Mouse (Mus musculus): ENCODE measurements around the gene Calhm3.
"Not testable (repeated sequence)": the region's sequence is repeated elsewhere in the genome, so short reads cannot be mapped to it uniquely, and the experiment has no call there.

Gene Calhm3

DNA sequence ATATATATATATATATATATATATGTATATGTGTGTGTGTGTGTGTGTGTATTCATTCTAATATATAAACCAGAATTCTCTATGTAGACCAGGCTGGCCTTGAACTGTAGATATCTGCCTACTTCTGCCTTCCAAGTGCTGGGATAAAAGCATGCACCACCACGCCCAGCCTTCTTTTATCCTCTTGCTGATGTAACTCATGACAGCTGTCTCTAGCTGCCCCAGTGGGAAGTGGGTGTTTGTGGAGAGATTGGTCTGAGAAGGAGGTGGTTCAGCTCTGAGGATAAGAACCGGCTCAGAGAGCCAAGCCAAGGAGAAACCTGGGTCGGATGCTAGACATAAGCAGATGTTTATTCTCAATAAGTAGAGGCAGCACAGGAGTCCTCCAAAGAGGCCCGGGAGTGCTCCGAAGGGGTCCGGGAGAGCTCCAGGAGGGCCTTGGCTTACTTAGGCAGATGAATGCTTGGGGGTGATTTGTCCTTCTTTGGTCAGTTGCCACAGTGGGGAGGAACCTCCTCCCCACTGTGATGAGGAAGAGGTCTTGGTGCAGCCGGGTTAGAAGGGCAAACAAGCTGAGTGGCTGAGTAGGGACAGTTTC, 10.2 kb upstream of the Calhm3 start:
- peak in 1 of 2 experiments; percentile 11 for DNase-seq

DNA sequence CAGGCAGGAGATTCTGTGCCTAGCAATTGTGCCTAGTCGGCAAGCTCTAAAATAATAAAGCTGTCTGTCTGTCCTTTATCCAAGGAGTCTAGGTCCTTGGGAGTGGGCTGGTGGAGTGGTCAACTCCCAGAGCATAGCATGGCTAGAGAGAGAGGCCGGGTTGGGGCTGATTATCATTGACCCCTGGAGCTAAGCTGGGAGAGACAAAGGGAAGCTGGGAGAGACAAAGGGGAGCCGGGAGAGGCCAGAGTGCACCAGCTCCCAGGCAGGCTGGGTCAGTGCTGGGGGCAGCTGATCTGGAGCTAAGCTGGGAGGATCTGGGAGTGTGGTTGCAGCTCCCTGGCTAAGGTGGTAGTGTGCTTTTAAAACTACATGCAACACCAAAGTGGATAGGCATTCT, 9.2 kb upstream of the Calhm3 start:
- DNase-seq, result no peak

DNA sequence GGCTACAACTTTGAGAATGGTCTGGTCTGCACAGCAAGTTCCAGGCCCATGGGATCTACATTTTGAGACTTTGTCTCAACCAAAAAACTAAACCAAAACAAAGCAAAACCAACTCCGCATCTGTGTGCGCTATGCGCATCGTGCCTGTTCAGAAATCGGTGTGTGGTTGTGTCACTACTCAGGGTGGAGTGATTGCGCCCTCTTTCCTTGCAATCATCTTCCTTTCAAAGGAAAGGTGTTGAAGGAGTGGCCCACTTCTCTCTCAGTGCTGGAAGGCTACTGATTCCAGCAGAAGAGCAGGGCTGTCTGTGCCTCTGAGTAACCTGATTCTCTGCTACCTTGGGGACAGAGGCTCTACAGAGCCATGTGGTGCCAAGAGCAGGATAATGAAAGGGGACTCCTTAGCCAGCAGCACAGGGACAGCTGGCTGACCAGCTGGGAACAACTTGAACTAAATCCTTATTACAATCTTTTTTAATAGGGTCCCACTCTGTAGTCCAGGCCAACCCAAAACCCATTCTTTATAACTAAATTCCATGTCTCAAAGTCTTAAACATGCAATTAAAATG, 5.7 kb upstream of the Calhm3 start:
- peak in 1 of 2 experiments; percentile 42 for DNase-seq

DNA sequence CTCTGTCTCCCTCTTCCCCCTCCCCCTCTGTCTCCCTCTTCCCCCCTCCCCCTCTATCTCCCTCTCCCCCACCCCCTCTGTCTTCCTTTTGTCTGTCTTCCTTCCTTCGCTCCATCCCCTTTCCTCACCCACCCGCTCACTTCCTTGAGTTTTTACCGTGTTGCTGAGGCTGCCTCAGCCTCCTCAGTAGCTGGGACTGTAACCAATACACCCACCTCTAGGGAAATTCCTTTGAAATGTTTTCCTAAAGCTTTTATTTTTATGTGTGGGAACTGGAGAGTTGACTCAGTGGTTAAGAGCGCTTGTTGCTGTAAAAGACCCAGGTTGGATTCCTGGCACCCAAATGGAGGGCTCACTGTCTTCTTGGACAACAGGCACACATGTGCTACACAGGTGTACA, 4.1 kb upstream of the Calhm3 start:
- no peak for DNase-seq

DNA sequence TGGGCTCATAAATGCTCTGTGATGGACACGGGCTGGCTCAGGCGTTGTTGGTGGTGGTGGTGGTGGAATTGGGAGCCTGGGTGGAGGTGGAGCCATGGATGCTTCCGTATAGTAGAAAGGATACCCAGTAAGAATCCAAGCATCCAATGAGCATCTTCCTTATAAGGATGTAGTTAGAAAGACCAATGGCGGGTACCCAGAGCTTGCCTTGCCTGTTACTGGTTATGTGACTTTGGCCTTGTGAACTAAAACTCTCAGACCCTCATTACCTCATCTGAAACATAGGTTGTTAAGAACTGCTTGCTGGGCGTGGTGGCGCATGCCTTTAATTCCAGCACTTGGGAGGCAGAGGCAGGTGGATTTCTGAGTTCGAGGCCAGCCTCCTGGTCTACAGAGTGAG, 3.8 kb downstream of the Calhm3 start:
- DNase-seq, result no peak

DNA sequence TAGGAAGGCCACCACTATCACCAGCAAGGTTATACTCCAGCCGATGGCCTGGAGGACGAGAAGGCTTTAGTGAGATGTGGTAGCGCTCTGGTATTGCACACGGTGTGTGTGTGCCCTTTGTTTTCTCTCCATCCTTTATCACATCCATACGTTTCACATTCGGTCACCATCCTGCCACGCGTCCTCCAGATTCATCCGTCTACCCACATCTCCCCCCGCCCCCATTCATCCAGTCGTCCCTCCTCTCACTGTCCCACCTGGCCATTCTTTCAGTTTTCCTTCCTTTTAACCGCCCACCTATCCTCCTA, 5.5 kb downstream of the Calhm3 start:
- DNase-seq, result no peak

DNA sequence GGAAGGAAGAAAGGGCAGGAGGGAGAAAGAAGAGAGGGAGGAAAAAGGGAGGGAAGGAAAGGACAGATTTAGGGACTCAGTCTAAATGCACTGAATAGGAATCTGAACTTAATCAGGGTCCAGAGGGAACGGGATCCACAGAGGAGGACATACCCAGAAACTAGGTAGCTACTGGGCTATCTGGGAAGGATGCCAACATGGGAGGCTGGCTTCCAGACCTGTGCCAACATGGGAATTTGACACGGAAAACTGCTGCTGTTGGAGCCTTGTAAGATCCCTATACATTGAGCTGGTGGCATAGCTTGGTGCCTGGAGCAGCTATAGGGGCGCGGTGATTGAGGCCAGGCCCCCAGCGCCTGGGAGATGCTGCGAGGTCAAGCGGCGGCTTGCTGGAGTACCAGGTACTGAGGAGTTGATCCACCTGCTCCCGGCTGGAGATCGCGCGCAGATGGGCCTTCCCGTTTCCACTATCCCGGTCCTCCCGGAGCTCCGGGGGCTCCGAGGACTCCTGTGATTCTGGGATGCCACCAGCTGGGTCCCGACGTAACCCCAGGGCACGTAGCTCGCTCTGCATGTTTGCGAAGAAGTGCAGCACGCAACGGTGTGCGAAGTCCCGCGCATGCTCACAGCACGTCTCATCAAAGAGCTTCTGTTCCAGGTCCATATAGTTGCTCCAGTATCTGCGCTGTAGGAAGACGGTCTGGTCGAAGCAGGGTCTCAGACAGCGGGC, 6.1 kb downstream of the Calhm3 start:
- DNase-seq, result peak; percentile 65 to 78

DNA sequence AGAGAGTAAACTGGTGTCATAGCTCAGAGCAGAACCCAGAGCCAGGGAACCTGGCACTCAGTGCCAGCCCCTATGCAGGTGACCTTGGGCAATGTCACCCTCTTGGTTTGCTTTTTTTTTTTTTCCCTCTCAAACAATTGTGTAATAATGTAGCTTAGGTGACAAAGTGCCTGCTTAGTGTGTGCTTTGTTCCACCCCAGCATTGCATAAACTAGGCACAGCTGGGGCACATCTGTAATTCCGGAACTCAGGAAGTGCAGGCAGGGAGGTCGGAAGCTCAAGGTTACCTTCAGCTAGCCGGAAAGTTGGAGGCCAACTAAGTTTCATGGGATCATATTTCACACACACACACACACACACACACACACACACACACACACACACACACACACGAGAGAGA, 7.7 kb downstream of the Calhm3 start:
- DNase-seq, result no peak

DNA sequence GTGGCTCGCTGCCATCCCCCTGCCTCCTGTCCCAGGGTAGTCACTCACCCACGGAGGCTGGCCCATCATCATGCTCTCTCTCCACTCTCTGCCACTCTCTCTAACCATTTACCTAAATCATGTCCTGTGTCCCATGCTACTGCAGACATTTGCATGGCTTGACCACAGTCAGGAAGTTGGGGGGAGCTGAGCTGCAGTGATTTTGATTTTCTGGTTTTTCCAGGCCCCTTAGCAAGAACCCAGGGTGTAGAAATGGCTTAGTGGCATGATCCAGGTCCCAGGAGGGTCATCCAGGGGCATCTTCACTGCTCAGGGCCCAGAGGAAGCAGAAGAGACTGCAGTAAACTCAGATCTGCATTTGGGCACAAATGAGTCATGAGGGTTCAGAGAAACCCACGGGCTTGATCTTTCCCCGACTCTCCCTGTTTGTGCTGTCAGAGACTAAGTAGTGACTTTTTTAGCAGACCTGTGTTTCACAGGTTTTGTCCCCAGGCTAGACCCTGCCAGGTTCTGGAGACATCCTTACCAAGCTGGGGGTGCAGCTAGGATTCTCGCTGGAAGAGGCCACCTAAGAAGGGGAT, 9.2 kb downstream of the Calhm3 start:
- DNase-seq, result no peak

DNA sequence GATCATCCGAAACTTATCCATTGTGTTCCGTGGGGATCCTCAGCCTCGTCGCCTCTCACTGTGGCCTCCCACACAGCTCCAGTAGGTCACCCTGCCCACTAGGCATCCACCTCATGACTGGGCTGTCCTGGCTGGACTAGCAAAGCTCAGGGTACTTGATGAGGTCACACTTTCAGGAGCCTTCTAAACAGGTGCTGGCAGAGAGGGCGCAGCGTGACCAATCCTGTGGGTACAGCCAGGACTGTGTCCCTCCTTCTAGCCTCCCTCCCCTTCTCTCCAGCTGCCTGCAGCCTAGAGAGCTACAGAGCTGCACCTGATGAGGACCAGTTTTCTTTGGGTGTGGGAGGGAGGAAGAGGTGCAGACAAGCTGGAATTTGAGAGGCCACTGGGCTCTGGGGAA, 13.4 kb downstream of the Calhm3 start, which contains the start of gene Calhm1:
Gene Calhm1, minus strand, starts transcription at position 101 of the 400 bp plus-strand sequence.
- DNase-seq, result no peak

DNA sequence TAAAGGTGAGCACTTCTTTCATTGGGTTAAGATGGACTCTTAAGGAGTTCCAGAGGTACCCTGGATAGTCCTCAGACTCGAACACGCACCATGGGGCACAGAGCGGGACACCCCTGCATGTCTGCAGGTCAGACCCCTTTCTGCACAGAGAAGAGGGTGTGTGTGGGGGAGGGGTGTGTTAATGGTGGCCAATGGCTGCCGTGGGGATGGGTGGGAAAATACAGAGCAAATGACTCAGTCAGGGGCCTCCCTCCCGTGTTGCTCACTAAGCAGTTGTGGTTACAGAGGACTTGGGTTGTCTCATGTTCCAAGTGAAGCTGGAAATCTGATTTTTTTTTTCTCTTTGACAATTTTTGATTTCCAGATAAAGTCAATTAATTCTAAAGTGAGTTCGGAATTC, 15.1 kb downstream of the Calhm3 start:
- no peak for DNase-seq

DNA sequence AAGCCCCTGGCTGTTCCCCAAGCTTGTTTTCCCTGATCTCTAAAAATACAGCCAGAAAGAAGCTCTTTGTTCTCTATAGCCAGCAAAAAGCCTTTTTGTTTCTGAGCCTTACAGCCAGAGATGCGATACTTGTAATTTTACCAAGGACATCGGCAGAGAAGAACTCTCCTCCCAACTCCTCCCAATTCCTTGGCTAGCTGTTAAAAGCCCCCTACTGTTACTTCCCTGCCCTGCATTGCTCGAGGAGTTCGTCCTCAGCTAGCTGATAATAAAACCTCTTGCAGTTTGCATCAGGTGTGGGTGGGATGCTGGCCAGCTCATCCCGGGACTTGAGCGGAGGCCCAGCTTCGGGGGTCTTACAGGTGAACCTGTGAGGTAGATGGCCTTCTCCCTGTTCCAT, 18.0 kb downstream of the Calhm3 start:
- DNase-seq, result not testable (repeated sequence)

DNA sequence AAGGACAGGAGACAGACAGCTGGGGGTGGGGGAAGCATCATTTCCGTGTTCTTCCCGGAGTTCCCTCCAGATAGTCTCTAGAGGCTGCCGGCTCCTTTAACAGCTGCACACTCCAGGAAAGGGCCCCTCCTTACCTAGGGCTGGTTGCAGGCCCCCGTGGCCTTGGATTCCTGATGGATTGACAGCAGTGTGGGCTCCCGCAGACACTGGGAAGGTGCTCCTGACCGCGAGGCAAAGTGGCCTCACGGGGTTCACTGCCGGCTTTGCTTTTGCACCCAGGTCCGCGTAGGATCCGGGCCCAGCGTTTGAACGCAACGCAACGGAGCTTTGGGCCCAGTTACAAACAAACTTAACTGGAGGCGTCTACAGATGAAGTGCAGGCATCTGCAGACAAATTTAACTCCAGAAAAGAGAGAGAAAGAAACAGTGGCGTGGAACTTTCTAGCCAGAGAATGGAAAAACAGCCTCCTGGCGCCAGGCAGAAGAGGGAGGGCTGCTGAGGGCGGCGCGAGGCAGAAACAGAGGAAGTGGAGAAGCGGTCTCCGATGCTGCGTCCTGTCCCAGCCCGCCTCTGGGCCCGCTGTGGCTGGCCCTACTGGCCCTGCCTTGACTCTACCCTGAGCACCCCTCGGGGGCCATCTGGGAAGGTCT, 19.7 kb downstream of the Calhm3 start, which contains the start of gene Calhm2:
Gene Calhm2, minus strand, starts transcription at position 524 of the 651 bp plus-strand sequence.
- DNase-seq, result peak; percentile 34 to 37

DNA sequence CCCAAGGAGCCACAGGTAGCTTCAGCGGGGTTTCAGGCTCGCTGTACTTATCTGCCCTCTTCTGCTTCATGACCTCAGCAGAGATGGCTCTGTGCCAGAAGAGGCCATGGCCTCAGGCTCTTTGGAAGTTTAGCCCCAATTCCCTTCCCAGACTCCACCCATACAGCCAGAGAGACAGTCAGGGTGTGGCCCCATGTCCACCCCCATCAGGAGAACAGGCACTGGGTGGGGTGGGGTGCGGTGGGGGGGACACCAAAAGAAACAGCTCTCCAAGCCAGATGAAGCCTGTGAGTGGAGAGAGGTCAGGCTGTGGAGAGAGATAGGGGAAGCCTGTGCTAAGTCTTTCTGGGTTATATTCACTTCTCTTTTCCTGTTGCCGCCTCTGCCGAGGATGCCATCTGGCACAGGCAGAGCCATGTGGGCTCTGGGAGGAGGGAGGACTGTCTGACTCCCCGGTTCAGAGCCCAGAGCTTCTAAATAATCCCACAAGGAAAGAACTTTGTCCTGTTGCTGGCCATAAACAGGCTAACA, 20.4 kb downstream of the Calhm3 start:
- peak; percentile 40 to 50 for DNase-seq

DNA sequence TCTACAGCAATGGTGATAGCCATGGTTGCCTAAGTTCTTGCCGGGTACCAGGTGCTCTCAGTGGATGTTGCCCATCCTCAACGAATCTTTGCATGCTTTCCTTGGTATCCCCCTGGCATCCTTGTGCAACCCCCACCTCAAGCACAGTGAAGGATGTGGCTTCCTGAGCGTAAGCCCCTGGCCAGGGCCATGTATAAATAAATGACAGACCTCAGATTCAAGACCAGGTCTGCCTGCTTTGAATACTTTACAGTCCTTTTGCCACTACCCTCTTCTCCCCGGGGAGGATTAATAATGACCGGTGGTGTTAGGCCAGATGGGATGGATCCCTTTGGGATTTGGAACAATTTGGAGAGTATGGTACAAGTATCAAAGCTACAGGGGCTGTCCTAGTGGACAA, 21.4 kb downstream of the Calhm3 start:
- no peak for DNase-seq

DNA sequence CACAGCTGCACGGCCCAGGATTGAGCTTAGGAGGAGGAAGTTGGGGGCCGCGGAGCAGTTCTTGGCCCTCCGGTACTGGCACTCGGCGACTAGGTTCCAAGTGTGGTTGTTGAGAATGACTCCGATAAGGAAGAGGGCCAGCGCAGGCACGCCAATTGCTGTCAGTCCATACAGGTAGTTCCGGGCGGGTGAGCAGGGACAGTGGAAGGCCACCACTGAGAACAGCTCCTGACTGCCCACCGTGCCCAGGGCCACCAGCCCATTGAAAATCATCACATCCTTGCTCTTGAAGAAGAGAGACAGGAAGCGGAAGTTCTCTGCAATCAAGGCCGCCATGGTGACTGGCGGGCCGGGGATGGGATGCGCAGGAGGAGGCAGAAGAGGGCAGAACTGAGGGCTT, 22.0 kb downstream of the Calhm3 start:
- no peak for DNase-seq

DNA sequence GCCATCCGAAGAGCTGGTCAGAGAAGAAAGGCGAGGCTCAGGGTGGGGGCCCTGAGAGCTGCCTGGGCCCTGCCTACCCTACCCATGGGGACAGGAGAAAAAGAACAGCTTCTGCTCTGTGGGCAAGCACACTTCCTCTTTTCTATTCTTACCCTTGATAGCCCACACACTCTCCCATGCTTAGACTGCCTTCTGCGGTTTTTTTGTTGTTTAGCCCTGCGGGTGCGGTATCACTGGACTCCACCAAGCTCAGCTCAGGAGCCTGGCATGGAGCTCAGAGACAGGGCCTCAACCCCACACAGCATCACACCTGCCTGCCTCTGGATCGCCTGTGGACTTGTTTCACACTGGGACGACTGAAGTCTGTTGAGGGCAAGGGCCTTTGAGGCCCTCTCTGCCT, 24.4 kb downstream of the Calhm3 start:
- no peak for DNase-seq

DNA sequence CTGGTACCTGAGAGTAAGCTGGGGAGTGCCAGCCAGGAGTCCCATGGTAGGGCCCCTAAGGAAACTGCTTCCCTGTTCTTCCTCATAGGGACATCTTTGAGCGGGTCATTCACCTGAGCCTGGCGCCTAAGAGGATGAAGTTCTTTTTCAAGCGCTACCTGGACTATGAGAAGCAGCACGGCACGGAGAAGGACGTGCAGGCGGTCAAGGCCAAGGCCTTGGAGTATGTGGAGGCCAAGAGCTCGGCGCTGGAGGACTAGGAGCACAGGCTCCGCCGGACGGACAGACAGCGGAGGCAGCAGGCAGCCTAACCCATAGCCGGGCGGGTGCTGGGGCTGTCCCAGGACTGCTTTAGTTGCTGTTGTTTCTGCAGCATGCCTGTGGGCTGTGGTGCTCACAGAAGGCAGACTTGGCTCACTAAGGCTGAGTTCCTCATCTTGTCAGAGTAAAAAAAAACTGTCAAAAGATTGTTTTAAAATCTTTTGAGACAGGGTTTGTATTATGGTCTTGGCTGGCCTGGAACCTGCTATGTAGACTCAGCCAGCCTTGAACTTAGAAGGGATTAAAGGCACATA, 26.9 kb downstream of the Calhm3 start:
- no peak for DNase-seq

DNA sequence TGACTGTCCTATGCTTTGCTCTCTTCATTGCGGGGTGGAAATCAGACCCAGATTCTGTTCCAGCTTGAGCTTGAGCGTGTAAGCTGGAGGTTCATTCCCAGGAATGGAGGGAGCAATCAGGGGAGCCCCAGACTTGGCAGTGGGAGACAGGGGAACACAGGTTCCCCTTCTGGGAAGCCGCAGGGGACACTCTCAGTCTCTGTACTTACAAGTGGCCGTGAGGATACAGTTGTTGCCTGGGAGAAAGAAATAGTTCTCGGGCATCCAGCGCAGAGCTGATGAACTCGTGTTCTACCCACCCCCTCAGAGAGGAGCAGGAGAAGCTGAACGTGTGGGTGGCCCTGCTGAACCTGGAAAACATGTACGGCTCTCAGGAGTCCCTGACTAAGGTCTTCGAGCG, 28.7 kb downstream of the Calhm3 start:
- no peak for DNase-seq

DNA sequence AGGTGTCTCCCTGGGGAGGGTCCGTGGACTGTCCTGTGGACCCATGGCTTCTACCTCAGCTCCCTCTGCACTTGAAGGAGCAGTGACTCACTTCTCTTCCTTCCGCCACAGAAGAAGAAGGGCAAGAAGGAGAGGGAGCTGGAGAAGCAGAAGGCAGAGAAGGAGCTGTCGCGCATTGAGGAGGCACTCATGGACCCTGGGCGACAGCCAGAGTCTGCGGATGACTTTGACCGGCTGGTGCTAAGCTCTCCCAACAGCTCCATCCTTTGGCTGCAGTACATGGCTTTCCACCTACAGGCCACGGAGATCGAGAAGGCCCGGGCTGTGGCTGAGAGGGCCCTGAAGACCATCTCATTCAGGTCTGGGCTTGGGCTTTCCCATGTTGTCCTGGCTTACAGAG, 29.4 kb downstream of the Calhm3 start:
- DNase-seq, result no peak

DNA sequence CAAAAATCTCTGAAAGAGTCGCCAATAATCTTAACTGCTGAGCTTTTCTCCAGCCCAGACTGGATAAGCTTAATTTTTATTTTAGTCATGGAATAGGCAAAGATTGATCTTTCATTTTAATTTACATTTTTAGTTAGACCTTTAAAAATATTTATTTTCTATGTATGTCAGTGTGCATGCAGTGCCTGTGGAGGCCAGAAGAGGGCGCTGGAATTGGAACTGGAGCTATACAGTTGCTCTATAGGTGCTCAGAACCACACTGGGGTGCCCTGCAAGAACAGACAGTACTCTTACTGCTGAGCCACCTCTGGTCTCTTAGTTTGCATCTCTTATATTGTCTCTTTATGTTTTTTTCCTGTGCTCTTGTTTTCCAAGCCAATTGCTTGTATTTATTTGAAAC, 34.8 kb downstream of the Calhm3 start:
- peak; percentile 61 to 73 for DNase-seq

DNA sequence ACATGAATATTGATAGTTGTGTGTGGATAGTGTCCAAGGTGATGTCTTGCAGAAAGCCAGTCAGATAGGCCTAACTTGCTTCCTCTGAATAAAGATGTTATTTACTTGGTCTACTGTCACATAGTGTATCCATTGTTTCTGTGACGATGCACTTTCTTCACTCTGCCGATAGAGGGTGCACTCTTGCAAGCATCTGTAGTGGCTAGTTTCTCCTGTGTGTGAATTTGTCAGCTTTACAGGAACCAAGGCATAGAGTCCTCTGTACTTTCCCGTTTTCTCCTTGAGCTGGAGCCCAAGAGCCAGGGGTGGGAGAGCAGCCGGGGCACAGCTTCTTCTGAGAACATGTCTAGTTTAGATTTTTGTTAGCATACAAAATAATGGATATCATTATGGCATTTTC, 36.5 kb downstream of the Calhm3 start:
- DNase-seq, result peak; percentile 35 to 57

DNA sequence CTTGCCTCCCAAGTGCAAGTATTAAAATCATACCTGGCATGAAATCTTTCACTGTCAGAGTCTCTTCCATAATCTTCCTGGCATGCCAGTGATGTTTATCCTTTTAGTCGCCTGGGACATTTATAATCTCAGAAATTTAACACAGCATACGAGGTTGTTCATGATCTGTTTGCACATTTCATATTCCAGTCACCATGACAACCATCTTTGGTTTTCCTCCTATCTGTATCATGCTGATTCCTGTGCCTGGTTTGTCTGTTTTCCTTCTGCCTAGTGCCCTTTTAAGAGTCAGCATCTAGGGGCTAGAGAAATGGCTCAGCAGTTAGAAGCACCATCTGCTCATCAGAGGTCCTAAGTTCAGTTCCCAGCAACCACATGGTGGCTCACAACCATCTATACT, 38.9 kb downstream of the Calhm3 start:
- DNase-seq, result no peak

All from cerebellum, postnatal 10 days (tissue).